Mouse (Mus musculus) liver, postnatal 0 days (tissue): Measurements from ENCODE around the gene Capn12. TPM values are rescaled to one million over a fixed set of nuclear protein-coding genes. Genes with fewer than 3 reads are reported as not detected.

Source experiments
- ATAC-seq: fragments of 200-750 bp; cut with Nextera tagmentation; 2 replicates; pipeline ENCODE4 v1.8.0; 2017; ENCODE audit warnings: mild to moderate bottlenecking, moderate library complexity
- DNase-seq: peaks from one replicate; pipeline ENCODE4 v3.0.0-alpha.2; 2016
- H3K27ac ChIP-seq: fragments of 300-500 bp; sonication (generic); 2 replicates; pipeline ENCODE4 v1.5.1; 2014; ENCODE audit warnings: antibody characterized with exemption, moderate library complexity, mild to moderate bottlenecking, low read depth
- H3K27me3 ChIP-seq: fragments of 300-500 bp; sonication (generic); 2 replicates; pipeline ENCODE4 v1.6.1; 2014; ENCODE audit warnings: low read length, control low read depth, mixed read lengths; ENCODE audit not compliant: insufficient read depth
- H3K36me3 ChIP-seq: fragments of 300-500 bp; sonication (generic); replicated peaks from 2 replicates; pipeline ENCODE4 v1.6.1; 2014; ENCODE audit warnings: mild to moderate bottlenecking, control low read depth, low read length, moderate library complexity, mixed read lengths; ENCODE audit not compliant: insufficient read depth
- H3K4me1 ChIP-seq: fragments of 300-500 bp; sonication (generic); 2 replicates; pipeline ENCODE4 v1.6.1; 2014; ENCODE audit warnings: antibody characterized with exemption, mild to moderate bottlenecking, control low read depth; ENCODE audit not compliant: insufficient read depth
- H3K4me2 ChIP-seq: fragments of 300-500 bp; sonication (generic); 2 replicates; pipeline ENCODE4 v1.6.1; 2014; ENCODE audit warnings: low read depth, mild to moderate bottlenecking, low read length, moderate library complexity, mixed read lengths
- H3K4me3 ChIP-seq: fragments of 300-500 bp; sonication (generic); 2 replicates; pipeline ENCODE4 v1.5.1; 2014; ENCODE audit warnings: low read depth, low read length
- H3K9ac ChIP-seq: fragments of 300-500 bp; sonication (generic); replicated peaks from 2 replicates; pipeline ENCODE4 v1.6.1; 2014; ENCODE audit warnings: mild to moderate bottlenecking, moderate library complexity
- H3K9me3 ChIP-seq: fragments of 300-500 bp; sonication (generic); 2 replicates; pipeline ENCODE4 v1.6.1; 2016; ENCODE audit warnings: mild to moderate bottlenecking, control low read depth, low read length, mixed read lengths
- CTCF ChIP-seq: sonication (generic); IDR thresholded peaks from 2 replicates; pipeline ENCODE4 v1.5.1; 2016; ENCODE audit warnings: antibody characterized with exemption, low read depth
- EP300 ChIP-seq: IDR thresholded peaks from 2 replicates; pipeline ENCODE4 v1.6.1; 2016; ENCODE audit warnings: antibody characterized with exemption, low read depth, mild to moderate bottlenecking
- WGBS: fragments of 180-500 bp; shearing (Covaris S2); extraction: QIAGEN DNeasy Blood & Tissue Kit; methylation state at CpG from one replicate; pipeline ENCODE4 v1.1.7; 2014; ENCODE audit not compliant: insufficient replicate concordance; 5-methylcytosine and 5-hydroxymethylcytosine counted together
- polyA plus RNA-seq: library from polyadenylated mRNA; unstranded; fragments of >200 nt; fragmentation: Nextera tagmentation; extraction: Ambion mirVana; gene quantifications from 2 replicates; pipeline ENCODE4 v1.2.1, GENCODE M21; 2015

Gene Capn12
- polyA plus RNA-seq, 1 experiment from 2014 or later, result 0.23 TPM

GRCm38 (mm10) chr7:28921178-28921577, 40.0 kb downstream of the Capn12 start:
- Histone ChIP-seq H3K4me1 (peaks cover 79% of the 10 kb centered on the region), H3K9me3 (no peaks in the 10 kb centered on the region), H3K9ac (no peak overlapping the region), H3K27me3 (no peaks in the 10 kb centered on the region), H3K36me3 (peaks cover 23% of the 10 kb centered on the region), H3K4me2 (no peak overlapping the region), H3K27ac (0 out of 2 replicates have a peak overlapping the region, but pooled peaks have one; percentile 29), H3K4me3 (no peak overlapping the region)
- no peak for DNase-seq
- WGBS, result 57% methylated on average over 3 of the region's 3 CpGs
- TF ChIP-seq EP300, result no peak
- TF ChIP-seq CTCF, result no peak
- ATAC-seq, result no peak

- TF ChIP-seq CTCF (no peak), EP300 (no peak)
- no peak for ATAC-seq
- Histone ChIP-seq H3K4me1 (peaks cover 85% of the 10 kb centered on the region), H3K4me3 (no peak overlapping the region), H3K4me2 (no peak overlapping the region), H3K36me3 (peaks cover 18% of the 10 kb centered on the region; the same call in 1 of the 2 replicates), H3K9me3 (no peaks in the 10 kb centered on the region), H3K9ac (peak overlapping the region; percentile 21; the same call in 1 of the 2 replicates), H3K27ac (peak overlapping the region; percentile 36; the same call in 1 of the 2 replicates), H3K27me3 (no peaks in the 10 kb centered on the region)
- no peak for DNase-seq
- WGBS, result 75% methylated on average over 8 of the region's 8 CpGs
Measured at GRCm38 (mm10) chr7:28921722-28922465, 40.7 kb downstream of the Capn12 start.

GRCm38 (mm10) chr7:28922606-28923005, 41.4 kb downstream of the Capn12 start:
- H3K27ac ChIP-seq, result peak overlapping the region; percentile 36; the same call in 1 of the 2 replicates
- H3K36me3 ChIP-seq, result peaks cover 18% of the 10 kb centered on the region; the same call in 1 of the 2 replicates
- H3K9me3 ChIP-seq, result no peaks in the 10 kb centered on the region
- no peak for TF ChIP-seq EP300
- no peak for TF ChIP-seq CTCF
- WGBS, result 60% methylated on average over 4 of the region's 4 CpGs
- no peak overlapping the region for H3K9ac ChIP-seq
- DNase-seq (no peak), ATAC-seq (no peak)
- H3K27me3 ChIP-seq, result no peaks in the 10 kb centered on the region
- peaks cover 80% of the 10 kb centered on the region for H3K4me1 ChIP-seq
- H3K4me2 ChIP-seq, result no peak overlapping the region
- H3K4me3 ChIP-seq, result no peak overlapping the region

- peak; percentile 43 for DNase-seq
- peaks cover 11% of the 10 kb centered on the region; the same call in 1 of the 2 replicates for H3K36me3 ChIP-seq
Measured at GRCm38 (mm10) chr7:28923865-28924291, 42.7 kb downstream of the Capn12 start.

GRCm38 (mm10) chr7:28924802-28925201, 43.6 kb downstream of the Capn12 start:
- H3K9ac ChIP-seq, result peak overlapping the region; percentile 38

More at GRCm38 (mm10) chr7:28923865-28924291, 42.7 kb downstream of the Capn12 start:
- Histone ChIP-seq H3K27ac (peak overlapping the region; percentile 90), H3K27me3 (no peaks in the 10 kb centered on the region), H3K4me1 (peaks cover 70% of the 10 kb centered on the region), H3K9ac (no peak overlapping the region), H3K4me2 (0 out of 2 replicates have a peak overlapping the region, but pooled peaks have one; percentile 59), H3K9me3 (no peaks in the 10 kb centered on the region), H3K4me3 (no peak overlapping the region)
- 37% methylated on average over 4 of the region's 4 CpGs for WGBS
- ATAC-seq, result peak; percentile 57
- TF ChIP-seq CTCF, result no peak
- TF ChIP-seq EP300, result peak; percentile 33; the same call in 1 of the 2 replicates

GRCm38 (mm10) chr7:28925317-28925716, 44.1 kb downstream of the Capn12 start:
- 53% methylated on average over 9 of the region's 9 CpGs for WGBS
- ATAC-seq (peak; percentile 79), DNase-seq (peak; percentile 74)
- peaks cover 71% of the 10 kb centered on the region for H3K4me1 ChIP-seq
- no peaks in the 10 kb centered on the region for H3K9me3 ChIP-seq
- H3K27ac ChIP-seq, result peak overlapping the region; percentile 90
- peaks cover 7% of the 10 kb centered on the region; the same call in 1 of the 2 replicates for H3K36me3 ChIP-seq
- TF ChIP-seq EP300 (peak; percentile 79), CTCF (no peak)
- no peaks in the 10 kb centered on the region for H3K27me3 ChIP-seq
- H3K4me2 ChIP-seq, result peak overlapping the region; percentile 59
- peak overlapping the region; percentile 38 for H3K9ac ChIP-seq
- no peak overlapping the region for H3K4me3 ChIP-seq

More at GRCm38 (mm10) chr7:28924802-28925201, 43.6 kb downstream of the Capn12 start:
- ATAC-seq (no peak), DNase-seq (no peak)
- Histone ChIP-seq H3K27ac (peak overlapping the region; percentile 90), H3K4me2 (peak overlapping the region; percentile 59), H3K9me3 (no peaks in the 10 kb centered on the region), H3K36me3 (peaks cover 7% of the 10 kb centered on the region; the same call in 1 of the 2 replicates), H3K4me3 (no peak overlapping the region), H3K4me1 (peaks cover 70% of the 10 kb centered on the region), H3K27me3 (no peaks in the 10 kb centered on the region)
- WGBS, result 56% methylated on average over 3 of the region's 3 CpGs
- TF ChIP-seq CTCF (no peak), EP300 (no peak)
